Mouse (Mus musculus) bone marrow macrophage, adult 2 months (primary cell): ENCODE data around the gene Apopt1.

Experiments
- CTCF ChIP-seq: IDR thresholded peaks from 2 replicates; pipeline ENCODE4 v1.5.1; 2012; ENCODE audit warnings: low read depth, mild to moderate bottlenecking, low read length, moderate library complexity
- POLR2A ChIP-seq: IDR thresholded peaks from 2 replicates; pipeline ENCODE4 v1.6.1; 2012; ENCODE audit warnings: mild to moderate bottlenecking, low read depth, low read length, borderline replicate concordance

- TF ChIP-seq POLR2A: no peak
- TF ChIP-seq CTCF: no peak
These were observed at the start of gene Apopt1, which contains the start of gene Bag5 for GRCm38 (mm10) chr12:111713004-111713651.
